Mouse (Mus musculus): ENCODE data around the gene Arfip1.

- no peak for TF ChIP-seq CTCF (IDR thresholded peaks at IDR 0.05; ENCODE audit: extremely low read depth, insufficient read length, insufficient replicate concordance, low read depth, low read length)
- no peak for TF ChIP-seq POLR2A (IDR thresholded peaks at IDR 0.05; ENCODE audit: low read depth, low read length)
Observed at GRCm38 (mm10) chr3:84512774-84513515, 69.5 kb downstream of the Arfip1 start.
